Mouse (Mus musculus) heart, adult 8-10 months (tissue): ENCODE measurements around the gene Fam78b. TPM values are rescaled to one million over a fixed set of nuclear protein-coding genes. Genes with fewer than 3 reads are reported as not detected.

Experiments used
- DNase-seq: peaks from one replicate; pipeline ENCODE4 v3.0.0; 2022; ENCODE audit warnings: low spot score
- total RNA-seq, 4 experiments: library from RNA; stranded (reverse); gene quantifications; 2 replicates each; pipeline ENCODE4 v1.2.4; 2022

The Fam78b gene
- total RNA-seq, 4 experiments from 2014 or later, result 2.3 to 3.8 (median 3.1) TPM

DNA sequence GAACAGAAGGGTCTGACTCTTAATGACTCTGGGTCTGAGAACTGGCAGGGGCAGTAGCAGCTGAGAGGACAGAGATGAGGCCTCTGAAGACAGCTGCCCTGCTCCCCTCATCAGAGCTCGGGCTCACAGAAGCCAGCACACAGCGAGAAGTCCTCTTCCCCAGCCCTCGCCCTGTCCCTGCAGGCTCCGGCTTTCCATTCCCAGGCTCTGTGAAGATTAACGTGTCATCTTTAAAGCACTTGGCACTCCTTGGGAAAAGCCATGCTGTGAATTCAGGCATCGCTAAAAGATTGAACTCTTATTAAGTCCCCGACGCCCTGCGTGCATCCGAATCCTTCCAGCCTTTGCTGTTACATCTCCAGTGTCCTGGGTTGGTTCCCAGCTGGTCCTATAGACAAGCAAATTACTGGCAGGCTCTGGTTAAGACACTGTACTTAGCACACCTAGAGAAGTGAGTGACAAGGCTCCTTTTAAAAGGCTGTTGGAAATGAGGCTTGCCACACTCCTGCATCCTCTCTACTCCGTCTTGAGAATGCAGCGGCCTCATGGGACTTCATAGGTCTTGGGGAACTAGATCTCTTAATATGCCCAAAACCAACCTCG, 30.9 kb downstream of the Fam78b start:
- no peak for DNase-seq

DNA sequence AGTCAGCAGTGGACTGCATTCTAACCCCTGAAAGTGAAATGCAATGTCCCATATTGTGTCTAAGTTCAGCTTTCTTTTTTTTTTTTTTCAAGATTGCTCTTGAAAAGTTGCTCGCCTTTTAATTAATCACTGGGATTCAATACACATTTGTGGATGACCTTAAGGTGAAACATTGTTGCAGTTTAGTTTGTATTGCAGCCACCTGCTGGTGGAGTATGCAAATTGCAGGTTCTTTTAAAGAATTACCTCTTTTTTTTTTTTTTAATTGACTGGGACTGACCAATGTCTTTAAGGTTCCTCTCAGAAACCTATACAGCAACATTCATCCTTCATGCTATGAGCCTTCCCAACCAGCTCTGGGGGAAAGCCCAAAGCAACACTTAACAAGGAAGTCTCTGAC, 33.2 kb downstream of the Fam78b start:
- DNase-seq, result no peak

GRCm38 (mm10) chr1:167042558-167042957, 41.3 kb downstream of the Fam78b start:
- peak; percentile 11 for DNase-seq

DNA sequence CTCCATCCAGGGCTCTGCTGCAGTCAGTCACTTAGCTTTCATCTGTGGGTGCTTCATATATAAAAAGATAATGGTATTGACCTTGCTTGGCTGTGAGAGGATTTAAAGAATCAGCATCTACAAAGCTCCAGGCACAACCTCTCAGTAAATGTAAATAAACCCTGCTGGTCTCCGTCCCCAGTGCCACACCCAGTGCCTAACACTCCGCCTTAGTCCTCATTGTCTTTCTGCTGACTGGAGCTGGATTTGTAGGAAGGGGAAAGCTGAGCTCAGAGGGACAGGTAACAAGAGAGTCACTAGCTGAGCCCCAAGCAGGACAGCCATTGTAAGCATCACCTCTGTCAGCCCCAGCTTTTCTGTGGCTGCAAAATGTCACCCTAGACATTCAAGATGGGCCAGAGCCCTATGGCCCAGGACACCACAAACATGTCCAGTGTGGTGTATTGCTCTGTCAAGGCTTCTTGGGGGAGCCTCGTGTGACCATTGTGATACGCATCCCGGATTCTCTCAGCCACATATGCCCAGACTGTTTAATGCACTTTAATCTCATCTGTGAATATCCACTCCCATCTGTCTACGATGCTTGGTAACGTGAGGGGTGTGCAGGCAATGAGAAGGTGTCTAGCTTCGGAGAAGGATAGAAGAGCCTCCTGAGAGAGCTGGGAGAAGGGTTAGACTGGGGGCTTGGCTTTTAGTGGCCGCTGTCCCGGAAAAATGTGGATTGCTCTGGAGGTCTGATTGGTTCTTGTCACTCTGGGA, 45.1 kb downstream of the Fam78b start:
- DNase-seq, result no peak

DNA sequence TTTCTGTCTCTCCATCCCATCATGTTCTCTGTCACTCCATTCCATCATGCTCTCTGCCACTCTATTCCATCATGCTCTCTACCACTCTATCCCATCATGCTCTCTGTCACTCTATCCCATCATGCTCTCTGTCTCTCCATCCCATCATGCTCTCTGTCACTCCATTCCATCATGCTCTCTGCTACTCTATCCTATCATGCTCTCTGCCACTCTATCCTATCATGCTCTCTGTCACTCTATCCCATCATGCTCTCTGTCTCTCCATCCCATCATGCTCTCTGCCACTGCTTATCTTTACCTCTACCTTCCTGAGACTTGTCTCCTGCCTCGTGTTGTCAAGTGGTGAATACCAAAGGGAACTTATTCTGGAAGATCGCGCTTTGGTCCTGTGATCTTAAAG, 49.6 kb downstream of the Fam78b start:
- DNase-seq, result no peak

DNA sequence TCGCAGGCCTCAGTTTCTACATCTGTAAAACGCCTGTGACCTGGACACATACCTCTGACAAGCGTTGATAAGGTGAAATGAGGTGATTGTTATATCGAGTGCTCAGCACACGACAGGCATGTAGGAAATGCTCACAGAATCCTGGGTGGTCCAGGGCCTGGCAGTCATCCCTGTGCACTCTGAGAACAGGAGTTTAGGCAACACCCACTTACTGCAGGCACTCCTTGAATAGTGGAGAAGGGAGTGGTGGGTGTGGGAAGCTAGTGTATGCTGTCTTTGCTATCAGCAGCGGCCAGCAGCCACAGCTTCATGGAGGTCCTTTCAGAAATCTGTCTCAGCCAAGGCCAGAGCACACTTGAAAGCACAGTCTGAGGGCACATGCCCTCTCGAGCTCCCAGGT, 52.8 kb downstream of the Fam78b start:
- DNase-seq, result no peak

- DNase-seq, result no peak
Observed at GRCm38 (mm10) chr1:167057543-167057942, 56.3 kb downstream of the Fam78b start.

DNA sequence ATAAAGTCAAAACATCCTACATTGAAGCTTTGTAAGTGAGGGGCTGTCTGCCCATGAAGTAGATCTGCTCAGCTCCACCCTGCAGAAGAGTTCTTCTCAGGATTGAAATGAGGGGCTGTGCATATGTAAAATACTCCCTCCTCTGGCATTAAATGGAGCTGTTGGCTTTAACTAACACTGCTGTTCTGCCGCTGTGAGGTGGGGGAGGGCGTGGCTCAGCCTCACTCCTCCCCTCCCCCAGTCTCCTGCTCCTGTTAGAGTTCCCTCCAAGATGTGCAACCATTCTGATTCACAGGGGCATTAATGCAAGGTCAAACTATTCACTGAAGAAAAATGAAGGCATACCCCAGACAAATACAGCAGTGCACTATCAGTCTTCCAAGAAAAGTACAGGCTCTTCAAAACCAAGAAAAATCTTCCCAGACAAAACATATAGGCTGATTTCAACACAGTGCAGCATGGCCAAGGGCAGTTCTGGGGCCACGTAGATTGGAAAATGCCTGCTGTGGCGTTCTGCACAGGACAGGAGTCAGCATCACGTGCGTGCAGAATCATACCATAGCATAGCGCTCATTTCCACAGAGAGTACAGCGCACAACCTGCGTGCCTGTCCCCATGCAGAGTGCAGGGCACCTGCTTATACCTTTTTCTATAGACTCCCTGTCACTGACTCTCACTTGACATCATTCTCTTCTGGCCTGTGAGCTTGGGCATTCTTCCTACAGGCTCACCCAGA, 58.5 kb downstream of the Fam78b start:
- DNase-seq, result no peak

GRCm38 (mm10) chr1:167063971-167064370, 62.8 kb downstream of the Fam78b start:
- DNase-seq, result peak; percentile 14

- no peak for DNase-seq
Observed at GRCm38 (mm10) chr1:167065541-167065940, 64.3 kb downstream of the Fam78b start.

GRCm38 (mm10) chr1:167065986-167066385, 64.8 kb downstream of the Fam78b start:
- no peak for DNase-seq

DNA sequence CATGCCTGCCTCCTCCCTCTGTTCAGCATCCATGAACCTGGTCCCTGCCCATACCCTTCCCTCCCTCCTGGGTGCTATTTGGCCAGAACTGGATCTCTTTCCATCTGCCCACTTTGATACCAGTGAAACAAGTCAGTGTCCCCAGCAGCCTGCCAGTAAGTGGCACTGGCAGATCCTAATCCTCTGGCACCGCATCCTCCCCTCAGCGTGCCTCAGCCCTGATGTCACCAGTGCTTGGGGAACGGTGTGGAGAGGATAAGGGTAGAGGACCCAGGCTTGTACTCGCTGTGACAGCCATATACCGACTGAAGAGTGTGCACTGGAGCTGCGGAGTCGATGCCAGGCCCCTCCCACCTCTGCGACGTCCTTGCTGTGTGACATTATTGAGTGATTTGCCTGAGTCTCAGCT, 65.7 kb downstream of the Fam78b start:
- no peak for DNase-seq

GRCm38 (mm10) chr1:167069741-167070140, 68.5 kb downstream of the Fam78b start:
- peak; percentile 17 for DNase-seq

- peak; percentile 54 for DNase-seq
Observed at GRCm38 (mm10) chr1:167070306-167070705, 69.1 kb downstream of the Fam78b start.

GRCm38 (mm10) chr1:167075726-167076125, 74.5 kb downstream of the Fam78b start:
- DNase-seq, result peak; percentile 46

DNA sequence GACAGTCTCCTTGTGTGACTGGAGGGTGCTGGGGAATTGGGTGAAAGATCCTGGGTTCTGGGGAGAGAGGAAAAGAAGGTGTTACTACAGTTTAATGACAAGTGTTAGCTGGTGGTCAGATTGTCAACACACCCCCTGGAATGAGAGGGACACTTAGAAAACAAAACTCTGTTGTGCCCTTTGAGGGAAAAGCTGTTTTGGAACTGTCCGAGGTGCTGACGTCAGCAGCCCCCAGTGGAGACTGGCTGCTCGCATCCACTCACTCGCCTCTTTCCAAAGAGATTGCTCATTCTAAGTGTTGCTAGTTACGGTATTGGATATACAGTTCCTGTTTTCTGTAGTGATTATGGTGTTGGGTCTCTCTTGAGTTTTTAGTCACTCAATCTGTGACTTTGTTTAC, 78.3 kb downstream of the Fam78b start:
- DNase-seq, result no peak

GRCm38 (mm10) chr1:167081946-167082345, 80.7 kb downstream of the Fam78b start:
- DNase-seq, result no peak

GRCm38 (mm10) chr1:167082506-167083100, 81.4 kb downstream of the Fam78b start:
- DNase-seq, result no peak

GRCm38 (mm10) chr1:167083181-167083580, 82.0 kb downstream of the Fam78b start:
- DNase-seq, result no peak

DNA sequence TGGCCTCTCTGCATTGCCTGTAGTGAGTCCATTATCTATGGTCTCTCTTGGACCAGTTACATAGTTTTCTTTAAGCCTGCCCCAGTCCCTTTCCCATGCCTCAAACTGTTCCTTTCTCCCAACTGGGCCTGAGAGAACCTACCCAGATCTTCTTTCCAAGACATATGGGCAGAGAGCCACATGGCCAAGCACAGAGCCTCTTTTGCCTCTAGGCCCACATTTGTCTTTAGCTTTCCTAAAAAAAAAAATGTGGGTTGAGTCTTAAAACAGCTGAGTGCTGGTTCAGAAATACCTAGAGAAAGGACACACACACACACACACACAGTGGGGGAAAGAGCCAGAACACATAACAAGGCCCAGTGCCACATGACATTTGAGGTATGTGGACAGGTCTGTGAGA, 83.1 kb downstream of the Fam78b start:
- no peak for DNase-seq

GRCm38 (mm10) chr1:167085461-167085860, 84.2 kb downstream of the Fam78b start:
- DNase-seq, result no peak

- DNase-seq, result no peak
Observed at GRCm38 (mm10) chr1:167090466-167090865, 89.2 kb downstream of the Fam78b start.
